Mouse (Mus musculus) hematopoietic stem cell, adult 5-6 weeks (primary cell): ENCODE measurements at regions not wholly inside any gene's neighbourhood (a gene's known extent, or its start where the extent isn't known, plus 50 kb on each side); places are given as distances from the start of the nearest gene placed in this dataset.
"Not testable (repeated sequence)": the region's sequence is repeated elsewhere in the genome, so short reads cannot be mapped to it uniquely, and the experiment has no call there.

Experiments
- ATAC-seq, 2 experiments: fragments of 125-278 bp in 1 of 2; replicated peaks in 1 of 2; 2 replicates each; pipeline ENCODE4 v1.8.0; 2016 to 2017; ENCODE audit warnings: inconsistent platforms in 2 of 2, mild to moderate bottlenecking in 2 of 2, moderate number of reproducible peaks in 2 of 2, low read depth in 1 of 2, moderate TSS enrichment in 1 of 2; ENCODE audit not compliant: low FRiP score in 2 of 2, poor library complexity in 2 of 2, severe bottlenecking in 2 of 2, insufficient read depth in 1 of 2, low TSS enrichment in 1 of 2

DNA sequence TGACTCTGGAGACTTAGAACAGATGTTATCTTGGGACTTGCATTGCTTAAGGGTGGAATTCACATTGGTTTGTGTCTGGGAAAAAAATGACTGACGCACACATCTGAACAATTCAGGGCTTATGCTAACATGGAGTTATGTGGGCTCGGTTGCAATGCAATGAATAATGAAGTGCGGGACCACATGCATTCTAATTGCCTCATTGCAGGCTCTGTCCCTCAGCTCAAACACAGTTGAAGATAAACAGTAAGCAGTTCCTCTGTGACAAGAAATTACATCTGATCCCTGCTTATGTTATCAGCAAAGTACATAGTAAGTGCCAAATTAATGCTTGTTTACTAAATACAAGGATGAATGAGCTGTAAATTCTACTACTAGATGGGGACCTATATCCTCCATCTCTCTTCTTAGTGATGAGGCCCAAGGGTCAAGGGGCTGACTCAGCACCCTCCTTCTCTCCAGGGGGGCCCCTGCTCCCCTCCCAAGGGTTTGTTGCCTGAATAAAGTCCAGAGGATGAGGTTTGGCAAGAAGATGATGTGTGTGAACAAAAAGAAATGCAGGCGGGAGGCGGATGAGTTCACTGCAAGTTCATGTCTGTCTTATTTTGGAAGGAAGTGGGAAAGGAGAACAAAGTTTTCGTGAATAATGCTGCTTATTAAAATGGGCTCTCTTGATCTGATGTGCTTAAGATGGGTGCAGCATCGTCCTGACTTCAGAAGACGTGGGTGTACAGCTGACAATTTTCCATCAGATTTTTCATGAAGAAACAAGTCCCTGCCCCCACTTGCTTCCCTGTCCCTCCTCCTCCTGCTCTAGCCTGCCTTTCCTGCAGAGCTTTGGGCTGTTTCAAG is 533.1 kb downstream of the Shisa9 start:
- no peak for ATAC-seq

DNA sequence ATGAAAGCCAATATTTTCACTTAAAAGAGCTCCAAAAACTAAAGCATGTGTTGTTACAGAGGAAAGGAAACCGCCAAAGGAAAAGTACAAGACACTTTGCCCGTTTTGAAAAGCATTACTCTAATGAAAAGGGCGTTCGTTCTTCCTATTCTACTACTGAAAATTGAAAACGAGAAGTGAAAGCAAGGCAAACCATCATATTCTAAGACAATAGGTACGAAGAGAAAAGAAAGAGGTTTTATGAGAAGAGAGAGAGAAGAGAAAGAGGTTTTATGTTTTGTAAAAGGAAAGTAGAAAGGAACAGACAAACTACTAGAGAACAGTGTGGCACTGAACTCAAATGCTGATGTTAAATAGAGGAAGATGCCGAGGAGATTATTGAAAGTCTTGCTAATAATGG is 534.4 kb downstream of the Shisa9 start:
- ATAC-seq: no peak

DNA sequence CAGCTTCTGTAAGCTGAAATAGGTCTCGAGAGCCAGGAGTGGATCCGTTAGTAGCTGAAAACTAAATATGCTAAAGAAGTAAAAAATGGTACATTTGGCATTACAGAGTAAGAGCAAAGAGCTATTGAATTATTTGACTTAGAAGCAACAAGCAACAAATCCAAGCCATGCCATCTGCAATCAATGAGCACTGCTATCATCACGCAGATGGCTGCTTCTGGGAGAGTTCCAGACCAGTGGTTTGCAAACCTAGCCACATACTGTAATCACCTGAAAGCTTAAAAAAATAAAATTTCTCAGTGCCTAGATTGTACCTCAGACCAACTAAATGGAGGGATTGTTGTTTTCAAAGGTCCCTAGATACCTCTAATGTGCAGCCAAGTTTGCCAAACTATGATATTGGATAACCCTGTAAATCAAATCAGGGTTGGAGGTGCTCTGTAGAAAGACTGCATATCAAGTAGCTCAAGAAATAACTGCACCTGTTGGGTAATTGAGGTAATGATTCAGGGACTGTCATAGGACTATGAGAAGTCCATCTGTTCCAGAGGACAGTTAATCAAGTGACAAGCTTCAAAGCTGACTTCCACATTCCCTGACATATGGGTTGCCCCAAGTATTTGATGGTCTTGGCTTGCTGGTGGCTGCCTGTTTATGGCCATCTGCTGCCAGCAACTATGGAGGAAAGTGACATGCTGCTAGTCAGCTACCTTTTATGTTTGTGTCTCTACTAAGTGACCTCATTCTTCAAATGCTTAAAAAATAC is 538.0 kb downstream of the Shisa9 start:
- ATAC-seq: no peak

GRCm38 (mm10) chr16:12548462-12548861 is 561.0 kb upstream of the Ercc4 start:
- no peak for ATAC-seq

DNA sequence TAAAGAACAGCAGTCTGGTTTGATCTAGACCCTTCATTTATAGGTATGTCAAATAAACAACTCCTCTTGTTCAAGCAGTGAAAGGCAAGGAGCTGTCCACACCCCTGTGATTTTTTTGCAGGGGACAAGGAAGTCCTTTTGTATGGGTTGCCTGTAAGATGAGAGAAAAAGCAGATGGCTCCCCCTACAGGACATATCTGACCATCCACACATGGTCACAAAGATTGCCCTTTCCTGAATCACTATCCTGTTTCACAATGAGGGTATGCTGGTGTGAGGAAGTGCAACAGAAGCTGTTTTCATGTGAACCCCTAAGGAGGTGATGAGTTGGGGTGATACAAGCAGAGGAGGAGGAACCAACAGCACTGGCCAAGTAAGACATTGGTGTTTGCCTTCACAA is 520.6 kb upstream of the Ercc4 start:
- 0 out of 4 replicates have a peak, but pooled peaks of 1 of the 2 experiments have one; percentile 7 for ATAC-seq

DNA sequence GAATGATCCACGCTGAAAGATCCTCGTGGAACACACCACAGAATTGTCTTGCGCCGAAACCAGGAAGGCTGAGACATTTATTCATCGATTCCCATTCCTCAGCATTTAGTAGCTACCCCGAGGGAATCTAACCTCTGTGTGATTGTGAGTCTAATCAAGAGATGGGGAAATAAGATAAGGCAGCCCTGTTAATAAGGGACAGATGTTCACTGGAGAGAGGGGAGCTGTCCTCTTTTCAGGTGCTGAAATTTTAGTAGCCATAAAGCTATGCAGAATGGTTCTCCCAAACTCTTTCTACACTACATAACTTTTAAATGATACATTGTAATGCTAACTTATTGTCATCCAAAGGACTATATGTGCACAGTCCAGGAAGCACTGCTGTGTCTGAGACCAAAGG is 501.2 kb upstream of the Ercc4 start:
- 0 out of 4 replicates have a peak, but pooled peaks of 1 of the 2 experiments have one; percentile 21 for ATAC-seq

DNA sequence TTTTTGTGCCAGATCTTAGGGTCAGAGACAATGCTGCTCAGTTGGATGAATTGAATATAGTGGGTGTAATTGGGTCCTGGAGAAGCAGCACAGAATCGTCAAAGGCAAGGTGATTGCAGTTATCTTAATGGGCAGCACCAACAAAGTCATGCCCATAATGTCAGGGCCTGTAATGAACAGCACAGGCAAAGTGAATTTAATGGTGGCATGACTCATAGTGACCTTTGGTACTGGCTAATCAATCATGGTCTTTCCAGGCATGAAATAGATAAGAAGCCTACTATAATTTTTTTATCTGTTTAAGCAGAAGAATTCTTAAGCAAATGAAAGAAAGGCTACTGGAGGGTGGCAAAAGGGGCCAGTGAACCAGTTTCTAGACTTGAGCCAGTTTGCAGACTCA is 498.4 kb upstream of the Ercc4 start:
- no peak for ATAC-seq

- no peak for ATAC-seq
Observed at GRCm38 (mm10) chr16:12617781-12618180, 491.7 kb upstream of the Ercc4 start.

DNA sequence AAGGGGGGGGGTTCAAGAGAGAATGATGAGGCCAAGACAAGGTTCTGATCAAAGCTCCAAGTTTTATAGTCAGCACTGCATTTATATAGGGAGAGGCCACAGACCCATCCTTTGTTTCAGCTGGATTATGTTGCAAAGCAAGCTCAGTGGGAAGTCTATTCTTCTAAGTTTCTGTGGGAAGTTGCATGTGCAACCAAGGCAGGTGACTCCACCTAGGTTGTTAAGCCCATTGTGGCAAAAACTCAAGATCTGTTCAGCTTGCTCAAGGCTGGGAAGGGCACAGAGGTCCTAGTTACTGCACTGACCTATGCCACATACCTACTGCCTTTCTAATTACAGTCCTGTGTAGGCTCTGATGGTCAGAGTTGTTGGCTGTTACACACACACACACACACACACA is 477.0 kb upstream of the Ercc4 start:
- ATAC-seq: no peak

DNA sequence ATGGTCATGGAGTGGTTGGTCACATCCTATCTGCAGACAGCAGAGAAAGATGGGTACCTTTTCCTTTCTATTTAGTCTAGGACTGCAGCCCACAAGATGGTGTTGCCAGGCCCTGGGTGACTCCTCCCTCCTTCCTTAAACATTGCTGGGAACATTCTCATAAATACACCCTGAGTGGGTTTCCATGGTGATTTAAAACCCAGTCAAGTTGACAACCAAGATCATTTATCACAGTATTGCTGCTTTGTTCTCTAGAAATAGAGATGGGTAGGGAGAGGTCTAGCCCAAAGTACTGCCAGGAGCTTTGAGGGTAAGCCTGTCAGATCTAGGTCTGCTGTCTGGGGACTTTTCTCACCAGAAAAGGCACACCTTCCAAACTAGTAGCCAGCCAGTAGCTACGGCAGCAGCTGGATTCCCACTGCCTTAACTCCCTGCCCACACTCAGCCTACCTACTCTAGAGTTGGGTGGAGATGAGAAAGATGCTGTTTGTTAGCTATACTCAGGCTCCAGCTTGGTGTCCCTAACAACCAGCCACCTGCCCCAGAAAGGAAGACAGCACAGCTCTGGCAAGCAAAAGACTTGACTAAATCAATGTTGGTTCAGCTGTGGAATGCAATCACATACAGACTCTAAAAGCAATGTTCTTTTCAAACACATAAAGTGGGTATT is 470.4 kb upstream of the Ercc4 start:
- ATAC-seq: no peak

- no peak for ATAC-seq
Observed at GRCm38 (mm10) chr16:12643053-12643452, 466.4 kb upstream of the Ercc4 start.

DNA sequence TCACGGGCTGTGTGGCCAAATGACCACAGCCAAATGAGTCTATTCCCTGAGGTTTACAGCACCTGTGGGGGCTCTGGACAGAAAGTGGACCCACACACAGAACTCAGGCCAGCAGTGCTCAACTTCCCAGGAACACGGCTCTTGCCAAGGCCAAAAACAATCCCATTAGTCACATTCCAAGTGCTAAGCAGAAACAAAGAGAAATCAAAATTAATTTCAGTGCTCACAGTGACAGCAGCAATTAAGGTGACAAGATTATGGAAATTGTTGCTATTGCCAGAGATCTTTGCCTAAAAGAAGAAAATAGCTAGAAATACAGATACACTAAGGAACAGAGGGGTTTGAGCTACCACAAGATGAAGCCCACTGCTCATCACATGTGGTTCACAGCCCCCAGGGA is 464.9 kb upstream of the Ercc4 start:
- ATAC-seq: no peak

- ATAC-seq: no peak
Observed at GRCm38 (mm10) chr16:12652180-12652579, 457.3 kb upstream of the Ercc4 start.

DNA sequence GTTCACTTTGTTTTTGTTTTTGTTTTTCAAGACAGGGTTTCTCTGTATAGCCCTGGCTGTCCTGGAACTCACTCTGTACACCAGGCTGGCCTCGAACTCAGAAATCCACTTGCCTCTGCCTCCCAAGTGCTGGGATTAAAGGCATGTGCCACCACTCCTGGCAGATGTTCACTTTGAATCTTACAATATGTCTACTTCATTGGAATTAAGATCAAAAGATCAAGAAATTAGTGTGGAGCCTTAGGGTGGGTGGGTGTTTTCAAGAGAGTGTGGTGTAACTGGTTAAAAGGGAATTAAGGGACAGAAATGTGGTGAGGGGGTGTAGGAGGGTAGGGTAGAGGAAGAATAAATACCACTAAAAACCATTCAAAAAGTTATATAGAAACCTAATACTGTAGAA is 435.8 kb upstream of the Ercc4 start:
- not testable (repeated sequence) for ATAC-seq

DNA sequence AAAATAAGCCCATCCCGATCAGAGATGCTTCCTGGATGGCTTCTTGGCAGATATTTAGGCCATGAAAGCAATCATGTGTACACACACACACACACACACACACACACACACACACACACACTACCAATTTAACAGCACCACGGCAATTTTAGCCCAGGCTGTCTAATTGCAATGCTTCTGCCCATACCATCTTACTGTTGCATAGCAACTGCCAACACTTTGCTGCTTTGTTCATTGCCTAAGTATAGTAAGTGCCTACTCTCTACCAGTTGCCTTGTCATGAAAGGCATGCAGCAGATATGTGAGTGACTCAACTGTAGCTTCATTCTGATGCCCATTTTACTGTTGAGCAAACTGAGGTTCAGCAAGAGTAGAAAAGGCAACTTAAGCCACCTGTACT is 428.0 kb upstream of the Ercc4 start:
- ATAC-seq: no peak

- no peak for ATAC-seq
Observed at GRCm38 (mm10) chr16:12685816-12686215, 423.7 kb upstream of the Ercc4 start.

GRCm38 (mm10) chr16:12691776-12692175 is 417.7 kb upstream of the Ercc4 start:
- ATAC-seq: no peak

DNA sequence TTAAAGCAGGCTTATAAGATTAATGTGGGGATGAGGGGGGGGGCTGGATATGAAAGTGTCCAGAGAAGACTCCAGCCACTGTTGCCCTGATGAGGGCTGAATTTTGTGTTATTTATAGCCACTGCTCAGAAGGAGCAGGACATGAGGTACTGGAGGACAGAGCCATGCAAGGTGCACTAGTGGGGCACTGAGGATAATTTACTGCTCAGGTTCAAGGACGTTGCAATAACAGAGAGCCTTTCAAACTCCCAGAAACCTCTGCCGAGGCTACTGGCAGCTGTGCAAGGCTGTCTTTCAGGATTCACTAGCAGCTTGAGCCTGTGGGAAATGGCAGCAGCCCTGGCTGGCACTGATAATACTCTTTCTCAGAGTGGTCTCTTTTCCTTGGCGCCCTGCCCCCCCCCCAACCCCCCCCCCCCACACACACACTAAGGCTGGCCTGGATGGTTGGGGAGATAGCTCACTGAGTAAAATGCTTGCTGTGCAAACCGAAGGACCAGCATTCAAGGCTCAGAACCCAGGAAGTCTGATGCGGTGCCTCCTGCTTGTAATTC is 416.7 kb upstream of the Ercc4 start:
- ATAC-seq: no peak
